Mouse (Mus musculus) midbrain, embryonic 16.5 days (tissue): ENCODE data around the gene Smpx. TPM values are rescaled to one million over a fixed set of nuclear protein-coding genes. Genes with fewer than 3 reads are reported as not detected.

Source experiments
- ATAC-seq: fragments of 200-750 bp; cut with Nextera tagmentation; 2 replicates; pipeline ENCODE4 v1.8.0; 2017; ENCODE audit warnings: moderate TSS enrichment
- H3K27ac ChIP-seq: fragments of 300-500 bp; sonication (generic); 2 replicates; pipeline ENCODE4 v1.5.1; 2014; ENCODE audit warnings: mild to moderate bottlenecking, low read length, mixed read lengths
- H3K27me3 ChIP-seq: fragments of 300-500 bp; sonication (generic); 2 replicates; pipeline ENCODE4 v1.6.1; 2014; ENCODE audit warnings: low read depth, low read length, mixed read lengths; ENCODE audit not compliant: control insufficient read depth, insufficient read depth
- H3K36me3 ChIP-seq: fragments of 300-500 bp; sonication (generic); 2 replicates; pipeline ENCODE4 v1.6.1; 2014; ENCODE audit warnings: mild to moderate bottlenecking, low read length, moderate library complexity, mixed read lengths; ENCODE audit not compliant: control insufficient read depth, insufficient read depth
- H3K4me1 ChIP-seq: fragments of 300-500 bp; sonication (generic); 2 replicates; pipeline ENCODE4 v1.6.1; 2014; ENCODE audit warnings: mild to moderate bottlenecking, low read length, mixed read lengths; ENCODE audit not compliant: control insufficient read depth, insufficient read depth
- H3K4me2 ChIP-seq: fragments of 300-500 bp; sonication (generic); 2 replicates; pipeline ENCODE4 v1.6.1; 2014; ENCODE audit warnings: mild to moderate bottlenecking, low read length, mixed read lengths
- H3K4me3 ChIP-seq: fragments of 300-500 bp; sonication (generic); 2 replicates; pipeline ENCODE4 v1.5.1; 2014; ENCODE audit warnings: low read depth, mild to moderate bottlenecking, low read length, moderate library complexity, mixed read lengths
- H3K9ac ChIP-seq: fragments of 300-500 bp; sonication (generic); 2 replicates; pipeline ENCODE4 v1.6.1; 2014; ENCODE audit warnings: low read depth, low read length, mixed read lengths
- H3K9me3 ChIP-seq: fragments of 300-500 bp; sonication (generic); replicated peaks from 2 replicates; pipeline ENCODE4 v1.6.1; 2014; ENCODE audit warnings: mild to moderate bottlenecking, low read length, mixed read lengths; ENCODE audit not compliant: control insufficient read depth, poor library complexity, severe bottlenecking
- WGBS: fragments of 180-500 bp; shearing (Covaris S2); extraction: QIAGEN DNeasy Blood & Tissue Kit; methylation state at CpG from one replicate; pipeline ENCODE4 v1.1.7; 2014; 5-methylcytosine and 5-hydroxymethylcytosine counted together
- polyA plus RNA-seq: library from polyadenylated mRNA; unstranded; fragments of >200 nt; fragmentation: Nextera tagmentation; extraction: Ambion mirVana; gene quantifications from 2 replicates; pipeline ENCODE4 v1.2.1, GENCODE M21; 2015

Gene Smpx
- polyA plus RNA-seq, 1 experiment from 2014 or later, result not detected

GRCm38 (mm10) chrX:157801669-157802068, 103.0 kb downstream of the Smpx start:
- Histone ChIP-seq H3K27ac (no peak overlapping the region), H3K9me3 (no peaks in the 10 kb centered on the region), H3K4me1 (no peaks in the 10 kb centered on the region), H3K4me2 (no peak overlapping the region), H3K36me3 (no peaks in the 10 kb centered on the region), H3K27me3 (no peaks in the 10 kb centered on the region), H3K9ac (no peak overlapping the region), H3K4me3 (no peak overlapping the region)
- 100% methylated on average over 2 of the region's 2 CpGs for WGBS
- no peak for ATAC-seq

Other genes with a start within 250 kb of the Smpx start
- gene Sms, start 206.6 kb upstream of the Smpx start, polyA plus RNA-seq, result 131 and 149 TPM in 2 replicates
- 1.6 and 2.6 TPM in 2 replicates for gene Yy2, start 129.9 kb upstream of the Smpx start, polyA plus RNA-seq
- gene Mbtps2, start 100.2 kb upstream of the Smpx start, polyA plus RNA-seq, result 32.5 and 33.4 TPM in 2 replicates
- gene Klhl34, start 119.5 kb downstream of the Smpx start, polyA plus RNA-seq, result 2.0 and 2.5 TPM in 2 replicates